Mouse (Mus musculus) mature B cell (primary cell): Measurements from ENCODE around the gene Gria1.

Experiments used
- in situ Hi-C: fragments of 300-500 bp; cut with MboI; formaldehyde crosslinking; loops from 2 replicates; pipeline ENCODE4 v1.14.3; 2019

Gria1 gene

GRCm38 (mm10) chr11:57011024-57011690 lies at the start of gene Gria1:
TSS of gene Gria1 (plus strand) at chr11:57011387.
- in situ Hi-C loops, result no loop called here

DNA sequence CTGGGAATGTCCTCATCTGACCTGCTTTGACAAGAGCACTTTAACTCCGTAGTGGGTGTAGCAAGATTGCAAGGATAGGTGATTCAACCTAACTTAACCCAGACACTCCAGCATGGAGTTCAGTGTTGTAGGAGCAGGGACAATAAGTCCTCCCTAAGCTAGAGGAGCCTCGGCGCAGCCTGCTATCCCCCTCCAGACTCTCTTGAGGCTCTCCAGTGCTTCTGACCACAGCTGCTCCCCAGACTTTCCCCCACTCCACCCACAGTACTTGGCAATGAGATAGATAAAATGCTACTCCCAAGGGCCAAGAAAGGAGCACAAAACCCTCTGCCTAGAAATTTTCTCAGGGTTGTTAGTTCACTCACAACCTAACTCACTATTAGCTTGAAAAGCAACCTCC lies 49.4 kb upstream of the Gria1 start:
- in situ Hi-C loops, result no loop called here

GRCm38 (mm10) chr11:56972814-56973213 lies 38.4 kb upstream of the Gria1 start:
- in situ Hi-C loops, result no loop called here

DNA sequence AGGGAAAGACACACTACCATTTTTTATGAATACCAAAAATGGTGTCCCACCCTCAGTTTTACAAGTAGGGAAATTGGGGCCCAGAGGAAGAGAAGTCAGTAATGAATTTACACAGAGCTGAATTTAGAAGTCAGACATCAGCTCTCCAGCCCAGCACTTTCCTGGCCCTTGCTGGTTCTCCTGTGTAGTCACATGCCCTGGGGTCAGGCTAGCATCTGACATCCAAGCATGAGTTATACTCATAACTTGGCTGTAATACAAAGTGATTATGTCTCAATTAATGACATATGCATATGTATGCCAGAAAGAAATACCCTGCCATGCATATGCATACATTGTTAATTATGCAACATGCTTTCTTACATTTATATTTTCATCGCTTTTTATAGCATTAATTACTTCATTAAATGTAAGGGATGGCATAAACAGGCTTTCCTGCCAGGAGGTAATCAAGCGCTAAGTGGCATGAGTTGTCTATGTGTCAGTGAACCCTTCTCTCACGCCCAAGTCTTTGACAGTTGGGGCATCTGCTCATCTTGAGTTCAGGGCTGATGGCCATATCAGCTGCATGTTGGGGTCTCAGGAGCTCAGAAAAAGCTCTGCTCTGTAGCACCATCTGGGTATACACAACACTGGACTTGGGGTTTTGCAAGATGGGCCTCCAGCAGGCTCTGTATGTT lies 26.7 kb upstream of the Gria1 start:
- in situ Hi-C loops, result no loop called here

GRCm38 (mm10) chr11:56985457-56985856 lies 25.7 kb upstream of the Gria1 start:
- in situ Hi-C loops, result no loop called here

DNA sequence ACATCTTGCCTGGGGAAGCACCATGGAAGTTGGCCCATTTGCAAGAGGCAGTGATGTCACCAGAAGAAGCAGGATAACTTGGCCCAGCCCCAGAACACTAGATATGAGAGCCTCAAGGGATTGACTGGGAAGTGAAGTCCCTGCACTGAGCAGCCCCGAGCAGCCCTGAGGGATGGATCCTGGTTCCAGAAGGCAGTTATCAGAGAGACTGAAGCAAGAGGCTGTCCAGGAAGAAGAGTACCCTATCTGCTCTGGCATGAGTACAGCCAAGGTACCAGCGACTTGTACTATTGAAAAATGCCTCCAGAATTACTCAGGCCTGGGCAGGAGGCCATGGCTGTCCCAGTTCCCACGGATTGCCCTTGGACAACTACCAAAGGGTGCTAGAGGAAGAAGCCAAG lies 11.6 kb upstream of the Gria1 start:
- in situ Hi-C loops, result no loop called here

DNA sequence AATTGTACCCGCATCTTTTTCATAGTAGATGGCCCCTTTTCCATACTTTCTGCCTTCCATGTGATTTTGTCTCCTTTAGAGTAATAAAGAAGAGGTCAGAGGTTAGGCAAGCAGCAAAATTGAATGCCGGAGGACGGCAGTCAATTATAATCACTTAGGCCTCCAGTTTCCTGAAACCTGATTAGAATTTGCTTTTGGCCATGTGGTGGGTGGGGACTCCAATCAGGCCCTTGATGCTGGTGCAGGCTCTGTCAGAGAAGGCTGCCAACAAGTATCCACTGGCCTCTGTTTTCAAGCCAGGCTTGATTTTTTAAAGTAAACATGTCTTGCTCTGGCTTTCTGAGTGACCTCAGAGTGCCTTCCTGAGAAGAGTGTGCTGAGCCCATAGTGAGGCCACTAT lies 6.6 kb upstream of the Gria1 start:
- in situ Hi-C loops, result no loop called here

DNA sequence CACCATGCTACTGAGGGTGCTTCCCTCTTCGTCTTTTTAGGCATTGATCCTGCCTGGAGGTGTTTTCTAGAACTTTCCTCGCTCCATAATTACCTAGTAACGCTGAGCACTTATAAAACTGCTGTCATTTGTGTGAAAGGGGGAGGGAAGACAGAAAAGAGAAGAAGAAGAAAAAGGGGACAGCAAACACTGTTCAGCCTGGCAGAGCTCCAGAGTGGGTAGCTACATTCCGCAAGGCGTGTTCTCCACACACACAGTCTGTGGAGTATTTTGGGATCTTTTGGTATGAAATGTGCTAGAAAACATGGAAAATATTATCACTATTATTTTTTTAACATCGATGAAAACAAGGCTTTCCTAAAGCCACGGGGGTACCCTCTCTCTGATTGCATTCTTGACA lies 5.8 kb upstream of the Gria1 start:
- in situ Hi-C loops, result no loop called here

GRCm38 (mm10) chr11:57007790-57008189 lies 3.4 kb upstream of the Gria1 start:
- in situ Hi-C loops, result no loop called here

- in situ Hi-C loops, result no loop called here
These were observed 576 bp upstream of the Gria1 start for GRCm38 (mm10) chr11:57010611-57011010.

GRCm38 (mm10) chr11:57011691-57012039 lies 478 bp downstream of the Gria1 start:
- in situ Hi-C loops, result no loop called here

DNA sequence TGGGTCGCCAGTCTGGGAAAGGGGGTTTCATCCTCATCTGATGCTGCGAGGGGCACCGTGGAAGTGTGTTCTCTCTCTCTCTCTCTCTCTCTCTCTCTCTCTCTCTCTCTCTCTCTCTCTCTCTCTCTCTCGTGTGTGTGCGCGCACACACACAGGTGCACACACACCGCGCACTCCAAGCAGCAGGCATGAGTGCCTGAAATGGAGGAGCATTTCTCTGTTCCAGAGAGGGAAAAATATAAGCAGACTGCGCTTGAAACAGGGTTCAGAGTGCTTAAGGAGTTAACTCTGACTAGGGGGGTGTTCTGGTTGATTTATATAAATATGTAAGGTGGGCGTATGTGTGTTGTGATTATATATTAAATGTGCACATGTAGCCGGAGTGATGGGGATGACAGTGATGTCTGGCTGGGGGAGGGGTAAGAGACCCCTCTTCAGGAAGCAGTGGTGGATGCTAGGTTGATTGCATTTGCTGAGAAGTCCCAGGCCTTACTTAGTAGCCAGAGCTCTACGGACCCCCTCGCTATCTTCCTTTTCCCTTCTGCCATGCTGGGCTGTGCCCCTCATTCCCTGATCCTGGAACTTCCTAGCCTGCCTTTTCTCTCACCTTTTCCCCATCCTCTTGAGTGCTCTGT lies 1.2 kb downstream of the Gria1 start:
- in situ Hi-C loops, result no loop called here

DNA sequence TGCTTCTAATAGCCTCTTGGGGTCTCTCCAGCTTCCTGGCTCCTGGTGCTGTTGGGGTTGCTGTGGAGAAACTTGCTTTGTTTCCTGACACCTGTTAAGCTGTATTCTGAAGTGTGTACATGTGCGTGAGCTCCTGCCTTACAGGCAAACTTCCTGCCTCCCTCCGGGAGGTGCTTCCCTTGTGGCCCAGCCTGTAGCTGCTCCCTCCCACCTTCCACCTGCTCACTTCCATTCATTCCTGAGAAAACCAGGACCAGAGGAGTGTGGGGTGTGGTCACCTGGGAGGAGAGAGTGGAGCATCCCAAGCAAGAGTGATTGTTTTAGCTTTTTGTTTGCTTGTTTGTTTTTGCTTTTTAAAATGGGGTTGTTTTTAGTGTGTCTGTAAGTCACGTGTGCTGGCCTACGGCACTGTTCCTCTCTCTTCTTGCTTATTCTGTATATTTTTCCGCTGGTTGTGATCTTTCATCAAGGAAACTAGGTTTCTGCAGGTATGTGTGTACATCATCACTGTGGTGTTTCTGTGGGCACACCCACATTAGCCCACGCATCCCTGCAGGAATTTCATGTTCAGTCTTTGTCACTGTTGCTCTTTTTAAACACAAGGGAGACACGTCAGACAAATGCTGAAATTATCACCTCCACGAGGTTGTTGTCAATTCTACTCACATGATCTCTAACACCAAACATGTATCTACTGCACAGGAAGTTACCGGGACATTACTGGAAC lies 2.4 kb downstream of the Gria1 start:
- in situ Hi-C loops, result no loop called here

DNA sequence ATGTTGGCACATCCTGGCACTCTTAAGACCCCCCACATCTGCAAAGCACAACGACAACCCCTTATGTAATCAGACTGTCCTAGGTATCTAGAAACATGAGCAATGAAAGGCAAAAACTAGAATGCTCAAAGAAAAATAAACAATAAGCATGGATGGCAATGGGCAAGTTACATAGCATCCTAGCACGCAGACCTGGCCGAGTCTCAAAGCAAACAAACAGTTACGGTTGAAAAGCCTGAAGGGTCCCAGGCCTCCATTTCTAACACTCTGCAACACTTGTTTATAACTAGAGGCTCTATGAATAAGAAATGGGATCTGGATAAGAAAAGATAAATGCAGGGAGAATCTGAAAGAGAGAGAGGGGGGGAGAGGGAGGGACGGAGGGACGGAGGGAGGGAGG lies 3.2 kb downstream of the Gria1 start:
- in situ Hi-C loops, result no loop called here

- in situ Hi-C loops, result no loop called here
These were observed 7.3 kb downstream of the Gria1 start for GRCm38 (mm10) chr11:57018536-57018935.

GRCm38 (mm10) chr11:57022400-57022799 lies 11.2 kb downstream of the Gria1 start:
- in situ Hi-C loops, result no loop called here

DNA sequence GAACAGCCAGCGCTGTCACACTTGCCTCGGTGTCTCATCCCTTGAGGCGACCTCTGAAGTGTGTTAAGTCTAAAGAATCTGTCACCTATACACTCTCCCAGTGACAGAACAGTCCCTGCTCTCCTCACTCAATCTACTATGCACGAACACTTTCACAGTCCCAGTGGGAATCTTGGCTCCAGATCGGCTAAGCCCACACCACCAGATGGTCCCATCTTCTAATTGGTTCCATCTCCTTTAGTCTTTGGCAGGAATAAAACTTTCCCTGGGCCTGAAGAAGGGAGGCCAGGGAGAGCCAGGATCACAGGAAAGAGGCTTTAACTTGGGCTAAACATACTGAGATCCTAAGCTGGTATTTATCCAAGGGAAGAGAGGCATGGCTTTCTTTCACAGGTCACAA lies 19.3 kb downstream of the Gria1 start:
- in situ Hi-C loops, result no loop called here

DNA sequence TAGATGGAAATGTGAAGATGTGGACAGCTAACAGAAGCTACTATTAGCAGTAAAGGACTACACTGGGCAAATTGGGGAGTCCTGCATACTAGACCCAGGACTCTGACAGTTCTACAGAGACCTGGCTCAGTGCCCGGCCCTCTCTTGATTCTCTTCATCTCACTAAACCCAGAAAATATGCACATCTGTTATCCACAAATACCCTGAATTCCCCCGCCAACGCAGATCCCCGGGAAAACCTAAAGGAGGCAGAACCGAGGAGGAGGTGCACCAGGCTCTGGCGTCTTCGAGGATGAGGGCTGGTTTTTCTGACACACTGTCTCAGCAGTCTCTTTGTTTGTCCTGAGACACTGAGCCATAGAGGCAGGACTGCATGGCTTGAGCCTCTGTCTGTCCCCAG lies 27.6 kb downstream of the Gria1 start:
- in situ Hi-C loops, result no loop called here

DNA sequence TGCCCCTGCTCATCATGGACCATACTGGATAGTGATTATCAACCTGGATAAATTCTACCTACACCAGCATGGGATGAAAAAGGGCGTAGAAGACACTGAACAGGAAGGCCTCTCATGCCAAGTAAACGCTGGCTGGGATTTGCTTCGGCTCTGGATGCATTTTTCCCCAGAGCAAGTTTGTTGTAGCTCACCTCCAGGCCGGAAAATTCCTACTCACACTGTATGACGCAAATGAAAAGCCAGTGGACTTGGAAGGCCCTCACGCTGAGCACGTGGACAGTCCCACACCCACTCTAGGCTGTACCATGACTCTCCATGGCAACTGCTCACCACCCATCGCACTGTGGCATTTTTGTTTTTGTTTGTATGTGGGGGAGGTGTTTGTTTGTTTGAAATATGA lies 28.1 kb downstream of the Gria1 start:
- in situ Hi-C loops, result no loop called here

- in situ Hi-C loops, result no loop called here
These were observed 30.9 kb downstream of the Gria1 start for GRCm38 (mm10) chr11:57042057-57042456.

GRCm38 (mm10) chr11:57044146-57044545 lies 33.0 kb downstream of the Gria1 start:
- in situ Hi-C loops, result no loop called here

DNA sequence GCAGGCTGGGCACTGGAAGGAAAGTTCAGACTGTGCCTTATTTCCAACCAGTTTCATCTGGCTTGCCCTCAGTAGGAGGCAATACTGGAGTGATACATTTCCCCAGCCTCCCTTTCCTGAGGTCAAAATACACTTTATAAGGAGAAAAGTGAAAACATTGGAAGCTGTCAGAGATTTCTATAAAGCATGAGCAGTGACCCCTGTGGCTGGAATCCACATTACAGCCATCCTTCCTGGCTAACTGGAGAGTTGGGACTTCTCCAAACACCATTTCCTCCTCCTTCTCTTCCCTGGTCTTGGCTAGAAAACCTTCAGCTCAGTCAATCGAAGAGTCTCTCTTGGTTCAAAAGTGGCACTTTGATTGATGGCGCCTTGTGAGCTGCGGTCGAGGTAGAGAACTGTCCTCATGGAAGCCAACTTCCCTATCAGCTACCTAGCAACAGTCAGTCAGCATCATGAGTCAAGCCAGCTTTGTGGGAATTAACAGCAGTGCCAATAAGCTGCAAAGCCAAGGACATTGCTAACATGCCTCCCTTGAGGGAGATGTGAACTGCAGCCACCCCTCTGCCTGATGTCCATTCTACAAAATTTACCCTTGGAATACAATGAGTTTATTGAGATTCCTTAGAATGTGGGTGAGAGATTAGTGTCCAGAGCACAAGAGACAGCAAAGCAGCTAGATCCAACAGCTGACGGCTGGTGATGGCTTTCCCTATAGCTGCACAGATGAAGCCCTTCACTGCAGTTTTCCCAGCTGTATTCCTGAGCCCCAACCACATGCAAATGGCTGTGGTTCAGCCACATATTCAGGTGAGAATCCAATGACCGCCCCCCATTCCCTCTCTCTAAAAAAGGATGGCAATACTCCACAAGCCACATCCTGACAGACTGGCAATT lies 40.7 kb downstream of the Gria1 start:
- in situ Hi-C loops, result no loop called here
